Mouse (Mus musculus) thymus, adult 18-20 months (tissue): ENCODE results near the gene Tinf2.
A peak's percentile ranks its signal among the peaks of the same experiment; 100 is the strongest.

Experiments used
- DNase-seq, 2 experiments: peaks; one replicate each; pipeline ENCODE4 v3.0.0; 2022; ENCODE audit warnings: mixed read lengths in 2 of 2

Gene Tinf2

GRCm38 (mm10) chr14:55681160-55682117 is at the start of gene Tinf2:
Gene Tinf2 (minus strand): TSS chr14:55681820.
- DNase-seq, result peak; percentile 86 to 91

DNA sequence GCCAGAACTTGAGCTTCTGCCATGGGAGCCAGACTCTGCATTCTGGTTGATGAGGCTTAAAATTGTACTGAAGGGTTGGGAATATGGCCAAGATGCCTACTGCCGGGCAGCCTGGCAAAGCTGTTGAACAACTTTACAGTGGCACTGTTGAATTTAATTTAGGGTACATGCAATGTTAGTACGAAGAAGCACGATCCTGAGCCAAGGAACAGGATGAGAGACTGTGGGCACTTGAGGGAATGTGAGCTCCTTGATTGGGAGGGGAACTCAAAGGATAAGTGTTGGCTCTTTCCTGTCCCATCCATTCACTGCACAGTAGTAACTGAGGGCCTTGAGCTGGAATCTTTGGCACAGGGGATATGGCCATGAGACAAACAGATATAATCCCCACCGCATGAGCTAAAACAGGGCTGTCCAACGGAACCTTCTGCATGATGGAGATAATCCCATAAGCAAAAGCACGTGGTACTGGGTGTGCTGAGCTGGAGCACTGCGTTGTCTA is 49.0 kb upstream of the Tinf2 start:
- DNase-seq, result no peak

GRCm38 (mm10) chr14:55730116-55730515 is 48.5 kb upstream of the Tinf2 start:
- no peak for DNase-seq

DNA sequence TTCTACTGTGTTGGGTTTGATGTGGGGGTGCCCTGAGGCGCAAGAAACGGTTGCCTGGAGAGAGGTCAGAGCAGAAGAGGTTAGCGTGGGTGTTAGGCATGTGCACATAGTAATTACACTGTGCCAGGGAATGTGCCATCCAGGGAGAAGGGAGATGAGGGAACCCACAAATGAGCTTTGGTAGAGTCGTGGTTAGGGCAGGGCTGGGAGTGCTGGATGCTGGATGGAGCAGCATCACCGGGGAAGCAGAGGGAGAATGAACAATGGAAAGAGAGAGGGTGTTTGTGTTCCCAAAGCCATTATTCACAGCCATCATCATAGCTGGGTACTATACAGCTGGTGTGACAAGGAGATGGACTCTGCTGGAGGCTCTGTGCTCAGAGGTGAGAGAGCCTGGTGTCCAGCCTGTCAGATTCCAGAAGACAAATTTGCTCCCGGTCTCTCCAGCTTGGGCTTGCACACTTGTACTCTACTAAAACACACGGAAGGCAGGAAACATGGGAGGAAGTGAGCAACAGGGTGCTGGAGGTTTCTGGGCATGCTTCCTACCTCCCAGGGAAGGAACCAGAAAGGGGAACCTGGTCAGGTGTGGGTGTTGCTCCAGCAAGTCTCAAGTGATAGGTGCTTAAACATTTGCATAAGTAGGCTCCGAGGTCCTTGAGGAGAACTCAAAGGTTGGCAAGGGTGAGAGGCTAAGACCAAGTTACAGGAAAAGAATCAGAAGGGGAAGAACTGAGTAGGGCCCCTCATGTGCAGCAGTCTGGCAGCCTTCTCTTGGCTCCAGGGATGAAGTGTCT is 46.5 kb upstream of the Tinf2 start:
- DNase-seq, result no peak

- DNase-seq, result no peak
Observed at GRCm38 (mm10) chr14:55726261-55726660, 44.6 kb upstream of the Tinf2 start.

DNA sequence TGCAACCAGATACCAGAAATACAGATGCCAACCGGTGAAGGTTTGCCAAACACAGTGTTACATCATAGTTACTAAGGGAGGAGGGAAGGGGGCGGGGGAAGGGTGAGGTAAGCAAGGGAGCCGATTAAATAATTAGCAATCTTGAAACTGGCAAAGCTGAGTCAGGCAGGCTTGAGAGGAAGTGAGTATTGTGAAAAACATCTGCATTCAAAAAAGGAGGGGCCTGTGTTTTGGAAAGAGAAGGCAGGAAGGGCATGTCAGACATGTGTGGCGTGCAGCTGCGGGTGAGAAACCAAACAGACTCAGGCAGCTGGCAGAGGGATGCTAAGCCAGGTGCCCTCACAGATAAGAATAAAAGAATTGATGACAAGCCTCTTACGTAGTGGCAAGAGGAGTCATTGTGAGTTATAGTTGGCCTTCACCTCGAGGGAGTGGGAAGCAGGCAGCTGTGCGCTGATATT is 42.8 kb upstream of the Tinf2 start:
- peak; percentile 69 to 84 for DNase-seq

GRCm38 (mm10) chr14:55723433-55723832 is 41.8 kb upstream of the Tinf2 start:
- DNase-seq, result no peak

- DNase-seq, result no peak
Observed at GRCm38 (mm10) chr14:55722438-55722945, 40.9 kb upstream of the Tinf2 start.

GRCm38 (mm10) chr14:55721700-55722437 is 40.2 kb upstream of the Tinf2 start, which contains the start of gene Rabggta:
Gene Rabggta (minus strand): TSS chr14:55722263.
- DNase-seq, result peak; percentile 93 to 96

DNA sequence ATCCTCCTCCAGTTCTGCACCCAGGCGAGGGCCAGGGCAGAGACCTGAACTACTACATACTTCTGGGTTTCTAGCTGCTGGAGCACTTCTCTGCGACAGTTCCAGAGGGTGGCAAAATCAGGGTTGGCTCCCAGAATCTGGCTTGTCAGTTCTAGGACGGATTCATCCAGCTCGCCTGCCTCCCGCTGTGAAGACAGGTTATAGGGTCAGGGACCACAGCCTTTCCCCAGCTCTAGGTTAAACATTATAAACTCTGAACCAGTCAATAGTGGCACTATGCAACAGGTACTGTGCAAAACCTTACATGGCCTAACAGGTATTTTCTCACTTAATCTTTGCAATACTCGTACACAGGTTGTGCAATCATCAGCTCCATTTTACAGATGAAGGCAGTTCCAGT is 39.5 kb upstream of the Tinf2 start:
- no peak for DNase-seq

DNA sequence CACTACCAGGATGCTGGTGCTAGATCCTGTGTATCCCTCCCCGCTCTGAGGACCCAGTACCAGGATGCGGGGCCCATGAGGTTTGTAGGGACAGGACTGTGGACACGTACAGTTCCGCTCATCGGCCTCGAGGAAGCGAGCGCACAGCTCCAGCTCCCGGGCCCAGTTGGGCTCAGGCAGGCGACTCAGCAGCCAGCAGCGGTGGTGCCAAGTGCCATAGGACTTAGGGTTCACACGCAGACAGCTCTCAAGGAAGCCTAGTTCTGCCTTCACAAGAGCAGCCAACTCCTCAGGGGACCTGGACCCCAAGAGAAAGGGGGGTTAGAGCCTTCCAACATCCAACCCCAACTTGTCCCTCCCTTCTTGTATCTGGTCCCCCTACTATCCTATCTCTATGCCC is 39.0 kb upstream of the Tinf2 start:
- DNase-seq, result no peak

- no peak for DNase-seq
Observed at GRCm38 (mm10) chr14:55719737-55720136, 38.1 kb upstream of the Tinf2 start.

GRCm38 (mm10) chr14:55716884-55717283 is 35.3 kb upstream of the Tinf2 start:
- DNase-seq, result no peak

DNA sequence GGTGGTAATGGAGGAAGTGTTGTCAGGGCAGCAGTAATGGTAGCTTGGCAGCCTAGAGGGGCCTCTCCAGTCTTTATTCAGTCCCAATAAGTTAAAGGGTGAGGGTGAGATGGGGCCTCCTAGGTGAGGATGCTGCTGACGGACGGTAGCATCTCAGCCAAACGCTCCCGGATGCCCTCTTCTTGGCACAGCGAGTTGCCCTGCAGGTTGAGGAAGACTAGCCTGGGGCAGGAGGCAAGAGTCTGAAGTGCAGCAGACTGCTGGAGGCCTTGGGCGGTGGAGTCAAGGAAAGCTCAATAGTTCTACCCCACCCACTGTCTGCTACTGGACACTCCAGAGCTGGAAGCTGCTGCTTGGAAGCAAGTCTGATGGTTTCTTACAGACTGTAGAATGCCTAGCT is 34.7 kb upstream of the Tinf2 start:
- DNase-seq, result no peak

GRCm38 (mm10) chr14:55714893-55715292 is 33.3 kb upstream of the Tinf2 start:
- DNase-seq, result no peak

DNA sequence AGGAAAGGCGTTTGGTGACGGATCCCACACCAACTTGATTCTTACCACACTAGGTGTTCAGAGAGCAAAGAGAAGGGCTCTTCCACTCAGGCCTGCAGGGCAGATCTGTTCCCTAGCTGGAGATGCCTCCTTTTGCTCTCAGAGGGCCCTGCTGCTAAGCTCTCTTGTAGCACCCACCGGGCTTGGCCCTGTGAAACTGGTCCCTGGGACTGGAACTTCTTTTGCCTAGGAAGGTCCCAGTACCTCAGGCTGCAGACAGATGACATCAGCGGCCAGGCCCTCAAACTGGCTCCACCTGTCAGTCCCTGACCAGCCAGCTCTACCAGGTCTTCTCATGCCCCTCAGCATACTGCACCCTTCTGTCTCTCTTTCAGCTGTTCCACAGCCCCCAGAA is 32.1 kb upstream of the Tinf2 start, which contains the start of gene Tgm1:
TSS of gene Tgm1 (minus strand) at position 198 of the 394 bp plus-strand sequence.
- no peak for DNase-seq

DNA sequence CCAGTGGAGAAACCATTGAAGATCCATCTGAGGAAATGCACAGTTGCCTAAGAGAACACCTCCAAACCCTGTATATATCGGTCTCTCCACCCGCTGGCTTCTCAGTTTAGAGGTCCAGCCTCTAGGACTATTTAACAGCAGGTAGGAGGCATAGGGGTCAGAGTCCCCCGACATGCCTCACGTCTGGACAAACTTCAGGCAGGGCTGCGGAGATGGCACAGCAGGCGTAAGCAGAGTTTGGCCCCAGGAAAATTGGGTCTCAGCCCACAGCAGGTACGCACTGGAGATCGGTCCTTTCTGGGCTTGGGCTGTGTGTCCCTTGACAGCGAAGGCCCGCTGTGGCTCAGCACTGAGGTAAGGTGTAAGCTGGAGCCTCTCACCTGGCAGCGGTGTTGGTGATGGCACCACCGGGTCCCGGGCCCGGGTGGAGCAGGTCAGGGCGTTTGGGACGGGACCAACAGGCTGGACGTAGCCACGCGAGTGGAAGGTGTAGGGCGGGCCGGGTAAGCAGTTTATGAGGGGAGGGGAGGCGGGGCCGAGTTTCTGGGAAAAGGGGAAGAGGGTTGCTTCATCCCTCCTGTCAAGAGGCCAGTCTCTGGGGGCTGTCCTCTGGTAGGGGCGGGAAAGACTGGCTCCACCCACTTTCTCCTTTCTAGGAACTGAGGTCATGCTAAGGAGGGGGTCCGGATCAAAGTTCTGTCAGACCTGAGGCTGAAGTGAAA is 31.5 kb upstream of the Tinf2 start:
- no peak for DNase-seq

- DNase-seq, result no peak
Observed at GRCm38 (mm10) chr14:55711786-55712185, 30.2 kb upstream of the Tinf2 start.

- no peak for DNase-seq
Observed at GRCm38 (mm10) chr14:55709509-55709908, 27.9 kb upstream of the Tinf2 start.

GRCm38 (mm10) chr14:55707397-55707796 is 25.8 kb upstream of the Tinf2 start:
- no peak for DNase-seq

GRCm38 (mm10) chr14:55706051-55706600 is 24.5 kb upstream of the Tinf2 start:
- DNase-seq, result no peak
